Mouse (Mus musculus) erythroblast, embryonic 14.5 days (primary cell): Measurements from ENCODE around the gene Mpi. TPM values are rescaled to one million over a fixed set of nuclear protein-coding genes. Genes with fewer than 3 reads are reported as not detected.

Experiments
- H3K27me3 ChIP-seq: 2 replicates; pipeline ENCODE4 v1.6.1; 2012; ENCODE audit warnings: inconsistent platforms; ENCODE audit not compliant: control insufficient read depth
- H3K36me3 ChIP-seq: 2 replicates; pipeline ENCODE4 v1.6.1; 2012; ENCODE audit warnings: mild to moderate bottlenecking, inconsistent platforms; ENCODE audit not compliant: control insufficient read depth
- H3K4me1 ChIP-seq: 2 replicates; pipeline ENCODE4 v1.6.1; 2012; ENCODE audit warnings: inconsistent platforms; ENCODE audit not compliant: control insufficient read depth
- H3K4me3 ChIP-seq: replicated peaks from 2 replicates; pipeline ENCODE3; 2012; ENCODE audit warnings: moderate library complexity, mild to moderate bottlenecking, inconsistent platforms
- H3K9me3 ChIP-seq: 2 replicates; pipeline ENCODE4 v1.6.1; 2012; ENCODE audit warnings: low read length, inconsistent platforms, mixed read lengths; ENCODE audit not compliant: control insufficient read depth
- GATA1 ChIP-seq: IDR thresholded peaks from 2 replicates; pipeline ENCODE4 v1.6.1; 2012; ENCODE audit warnings: low read length, inconsistent platforms, mixed read lengths
- TAL1 ChIP-seq: IDR thresholded peaks from 3 replicates; pipeline ENCODE4 v1.6.1; 2012; ENCODE audit warnings: low read length, inconsistent platforms, mixed read lengths
- polyA plus RNA-seq: library from polyadenylated mRNA; stranded (reverse); fragments of >175 nt; gene quantifications from 2 replicates; pipeline ENCODE4 v1.2.3, GENCODE M21; 2012

The Mpi gene
- 0.08 and 0.16 TPM in 2 replicates for polyA plus RNA-seq

DNA sequence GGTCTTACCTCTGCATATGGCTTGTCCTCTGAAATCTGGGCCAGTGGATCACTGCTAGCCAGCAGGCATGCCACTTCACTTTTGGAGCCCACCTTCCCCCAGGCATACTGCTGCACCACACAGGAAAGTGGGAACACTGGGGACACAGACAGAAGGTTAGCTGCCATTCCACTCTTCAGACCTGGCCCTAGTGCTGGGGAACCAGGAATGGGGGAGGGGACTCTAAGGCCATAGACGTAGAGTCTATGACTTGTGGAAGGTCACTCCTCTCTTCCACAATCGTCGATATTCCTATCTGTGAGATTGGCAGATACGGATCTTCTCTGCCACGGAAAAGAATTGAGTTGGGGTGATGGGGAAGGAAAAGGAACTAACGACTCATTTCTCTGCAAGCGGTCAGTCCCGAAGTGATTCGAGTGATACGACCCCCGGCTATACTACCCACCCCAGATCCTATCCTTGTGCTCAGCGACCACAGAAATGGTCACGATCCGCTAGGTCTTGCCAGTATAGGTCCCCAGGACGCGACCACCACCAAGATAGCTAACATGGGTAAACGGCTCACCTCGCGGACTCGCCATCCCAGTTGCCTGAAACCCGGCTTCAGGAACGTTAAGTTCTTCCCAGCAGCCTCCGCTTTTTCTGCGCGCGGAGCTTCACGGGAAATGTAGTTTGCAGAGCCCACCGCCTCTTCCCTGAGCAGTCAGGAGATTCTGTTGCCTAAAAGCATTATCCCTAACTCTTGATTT lies at the start of gene Mpi:
Gene Mpi, minus strand, starts transcription at position 625 of the 749 bp plus-strand sequence.
- Histone ChIP-seq H3K36me3 (peaks cover 24% of the 10 kb centered on the region), H3K9me3 (no peaks in the 10 kb centered on the region), H3K4me3 (peak within 1 kb of the TSS; percentile 73), H3K4me1 (peaks cover 35% of the 10 kb centered on the region), H3K27me3 (peaks cover 2% of the 10 kb centered on the region; the same call in 1 of the 2 replicates)
- TF ChIP-seq TAL1: no peak
- no peak for TF ChIP-seq GATA1

GRCm38 (mm10) chr9:57602098-57602497 lies 49.5 kb upstream of the Mpi start:
- no peak for TF ChIP-seq TAL1
- no peak for TF ChIP-seq GATA1
- no peaks in the 10 kb centered on the region for H3K9me3 ChIP-seq
- no peak overlapping the region for H3K4me3 ChIP-seq
- H3K36me3 ChIP-seq: no peaks in the 10 kb centered on the region
- H3K4me1 ChIP-seq: peaks cover 13% of the 10 kb centered on the region
- H3K27me3 ChIP-seq: peaks cover 37% of the 10 kb centered on the region

- Histone ChIP-seq H3K9me3 (no peaks in the 10 kb centered on the region), H3K36me3 (no peaks in the 10 kb centered on the region), H3K27me3 (peaks cover 29% of the 10 kb centered on the region), H3K4me1 (peaks cover 13% of the 10 kb centered on the region), H3K4me3 (no peak overlapping the region)
- no peak for TF ChIP-seq TAL1
- TF ChIP-seq GATA1: no peak
These were observed 48.8 kb upstream of the Mpi start for GRCm38 (mm10) chr9:57601353-57601706.

GRCm38 (mm10) chr9:57600620-57601352 lies 48.2 kb upstream of the Mpi start:
- H3K4me3 ChIP-seq: no peak overlapping the region
- peaks cover 24% of the 10 kb centered on the region for H3K27me3 ChIP-seq
- no peak for TF ChIP-seq GATA1
- TF ChIP-seq TAL1: no peak
- H3K9me3 ChIP-seq: no peaks in the 10 kb centered on the region
- H3K36me3 ChIP-seq: no peaks in the 10 kb centered on the region
- peaks cover 13% of the 10 kb centered on the region for H3K4me1 ChIP-seq

- TF ChIP-seq TAL1 (no peak), GATA1 (no peak)
- peaks cover 14% of the 10 kb centered on the region for H3K4me1 ChIP-seq
- H3K9me3 ChIP-seq: no peaks in the 10 kb centered on the region
- peaks cover 2% of the 10 kb centered on the region for H3K36me3 ChIP-seq
- H3K27me3 ChIP-seq: peaks cover 10% of the 10 kb centered on the region
- no peak overlapping the region for H3K4me3 ChIP-seq
These were observed 46.4 kb upstream of the Mpi start for GRCm38 (mm10) chr9:57598851-57599563.

GRCm38 (mm10) chr9:57597929-57598382 lies 45.4 kb upstream of the Mpi start:
- H3K4me3 ChIP-seq: no peak overlapping the region
- TF ChIP-seq GATA1: no peak
- TF ChIP-seq TAL1: no peak; the same call in 2 of the 3 replicates
- peaks cover 7% of the 10 kb centered on the region for H3K27me3 ChIP-seq
- H3K36me3 ChIP-seq: peaks cover 12% of the 10 kb centered on the region
- H3K9me3 ChIP-seq: no peaks in the 10 kb centered on the region
- peaks cover 20% of the 10 kb centered on the region for H3K4me1 ChIP-seq

DNA sequence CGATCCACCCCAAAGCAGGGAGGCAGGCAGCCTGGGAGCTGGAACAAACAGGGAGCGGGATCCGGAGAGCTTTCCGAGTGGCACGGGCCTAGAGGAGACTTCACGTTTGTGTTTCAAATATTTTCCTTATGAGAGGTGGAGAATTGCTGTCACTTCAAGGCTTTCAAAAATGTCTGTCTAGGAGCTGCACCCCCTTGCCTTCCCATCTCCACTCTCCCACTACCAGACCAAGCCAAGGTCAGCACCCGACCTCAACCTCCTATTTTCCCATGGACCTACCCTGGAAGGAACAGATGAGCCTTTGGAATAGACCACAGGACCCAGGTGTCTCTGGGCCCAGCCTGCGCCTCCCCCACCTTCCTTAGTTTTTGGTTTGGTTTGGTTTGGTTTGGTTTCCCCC lies 44.7 kb upstream of the Mpi start:
- Histone ChIP-seq H3K27me3 (peaks cover 5% of the 10 kb centered on the region), H3K9me3 (no peaks in the 10 kb centered on the region), H3K36me3 (peaks cover 14% of the 10 kb centered on the region), H3K4me1 (peaks cover 20% of the 10 kb centered on the region), H3K4me3 (no peak overlapping the region)
- TF ChIP-seq TAL1 (no peak), GATA1 (no peak)

GRCm38 (mm10) chr9:57594174-57594509 lies 41.6 kb upstream of the Mpi start:
- Histone ChIP-seq H3K9me3 (no peaks in the 10 kb centered on the region), H3K36me3 (peaks cover 14% of the 10 kb centered on the region), H3K4me1 (peaks cover 20% of the 10 kb centered on the region), H3K4me3 (no peak overlapping the region), H3K27me3 (no peaks in the 10 kb centered on the region; the same call in 1 of the 2 replicates)
- TF ChIP-seq TAL1 (no peak), GATA1 (no peak)
